Mouse (Mus musculus) T-helper 2 cell (primary cell): ENCODE data around the gene Zbtb32.

Source experiments
- in situ Hi-C: fragments of 300-600 bp; cut with MboI, MseI; formaldehyde crosslinking; loops from one replicate; pipeline ENCODE4 v1.15.1; 2025; ENCODE audit warnings: high pct_unique_total_duplicates

Zbtb32 gene

DNA sequence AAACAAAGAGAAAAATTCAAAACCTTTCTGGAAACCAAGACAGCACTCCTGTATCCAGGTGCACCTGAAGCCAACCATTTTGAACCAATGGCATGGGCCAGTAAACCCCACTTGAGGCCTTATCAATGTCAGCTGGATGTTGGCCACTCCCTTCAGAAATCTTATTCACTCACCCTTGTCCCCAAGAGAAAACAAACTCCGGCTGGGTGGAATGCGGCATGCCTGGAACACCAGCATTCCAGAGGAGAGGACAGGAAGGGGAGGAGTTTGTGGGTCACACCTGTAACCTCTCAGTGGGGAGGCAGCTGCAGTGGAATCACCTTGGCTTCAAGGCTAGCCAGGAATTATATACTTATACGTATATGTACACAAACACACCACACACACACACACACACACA lies 3.9 kb upstream of the Zbtb32 start:
- in situ Hi-C loops: no loop called here

DNA sequence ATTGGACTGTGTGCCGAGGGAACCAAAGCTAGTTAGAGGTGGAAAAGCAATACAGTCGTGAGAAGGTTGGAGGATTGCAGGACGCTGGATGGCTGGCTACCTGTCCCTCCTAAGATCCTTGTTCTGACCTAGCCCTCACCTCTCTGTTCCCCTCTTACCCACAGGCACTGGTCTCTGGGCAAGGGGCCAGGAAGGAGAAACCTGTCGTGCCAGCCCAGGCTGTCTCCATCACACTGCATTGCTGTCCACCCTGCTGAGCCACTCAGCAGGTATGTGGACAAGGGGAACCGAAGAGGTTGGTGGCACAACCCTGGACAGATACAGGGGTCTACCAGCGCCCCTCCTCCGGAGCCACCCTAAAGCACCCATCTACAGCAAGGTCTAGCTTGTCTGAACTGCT lies 1.9 kb upstream of the Zbtb32 start:
- in situ Hi-C loops: no loop called here

DNA sequence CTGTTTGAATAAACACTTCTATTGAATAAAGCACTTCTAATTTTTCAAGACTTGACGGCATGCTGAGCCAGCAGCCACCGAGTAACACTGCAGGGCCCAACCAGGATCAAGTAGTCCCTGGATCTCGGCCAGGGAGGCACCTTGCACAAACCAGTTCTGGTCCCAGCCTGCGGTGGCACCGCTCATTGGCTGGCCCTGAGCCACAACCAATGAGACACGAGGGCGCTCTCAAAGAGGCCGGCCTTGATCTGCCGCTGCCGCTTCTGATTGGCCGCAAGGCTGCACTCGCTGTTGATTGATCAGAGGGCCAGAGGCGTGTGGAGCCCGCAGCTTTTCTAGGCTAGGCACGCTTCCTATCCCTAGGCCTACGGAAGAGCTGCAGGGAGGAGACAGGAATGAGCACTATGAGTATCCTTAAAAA lies 1.2 kb upstream of the Zbtb32 start:
- in situ Hi-C loops: no loop called here

DNA sequence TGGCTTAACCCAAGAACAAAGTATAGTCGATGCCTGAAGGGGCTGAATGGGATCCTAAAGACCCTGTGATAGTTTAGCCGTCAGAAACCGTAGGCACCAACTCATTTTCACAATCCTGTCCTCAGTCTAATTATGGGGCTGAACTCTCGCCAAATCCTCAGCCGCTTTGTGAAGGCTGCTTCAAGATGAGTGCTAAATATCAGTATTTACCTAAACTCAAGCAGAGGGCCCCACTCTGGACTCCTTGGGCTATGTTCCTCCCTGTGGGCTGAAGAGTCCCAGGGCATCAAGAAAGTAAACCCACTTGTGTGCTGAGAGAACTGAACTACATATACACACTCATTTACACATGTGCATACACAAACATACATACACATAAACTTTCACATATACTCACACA lies 1.9 kb downstream of the Zbtb32 start:
- in situ Hi-C loops: no loop called here

DNA sequence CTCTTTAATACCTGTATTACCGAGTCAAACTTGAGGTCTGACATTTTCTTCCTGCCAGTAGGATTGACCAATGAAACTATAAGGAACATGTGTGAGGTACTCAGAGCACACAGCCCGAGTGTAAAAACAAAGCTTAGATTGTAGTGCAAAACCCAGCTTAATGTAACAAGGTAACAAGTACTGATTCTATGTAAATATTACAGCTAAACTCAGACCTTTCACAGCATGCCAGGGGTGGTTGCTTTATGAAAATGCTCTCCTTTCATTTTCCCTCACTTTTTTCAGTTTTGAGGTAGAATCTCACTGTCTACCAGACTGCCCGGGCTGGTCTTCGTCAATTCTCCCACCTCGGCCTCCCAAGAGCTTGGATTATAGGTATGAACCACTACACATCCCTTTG lies 2.6 kb downstream of the Zbtb32 start:
- in situ Hi-C loops: no loop called here

DNA sequence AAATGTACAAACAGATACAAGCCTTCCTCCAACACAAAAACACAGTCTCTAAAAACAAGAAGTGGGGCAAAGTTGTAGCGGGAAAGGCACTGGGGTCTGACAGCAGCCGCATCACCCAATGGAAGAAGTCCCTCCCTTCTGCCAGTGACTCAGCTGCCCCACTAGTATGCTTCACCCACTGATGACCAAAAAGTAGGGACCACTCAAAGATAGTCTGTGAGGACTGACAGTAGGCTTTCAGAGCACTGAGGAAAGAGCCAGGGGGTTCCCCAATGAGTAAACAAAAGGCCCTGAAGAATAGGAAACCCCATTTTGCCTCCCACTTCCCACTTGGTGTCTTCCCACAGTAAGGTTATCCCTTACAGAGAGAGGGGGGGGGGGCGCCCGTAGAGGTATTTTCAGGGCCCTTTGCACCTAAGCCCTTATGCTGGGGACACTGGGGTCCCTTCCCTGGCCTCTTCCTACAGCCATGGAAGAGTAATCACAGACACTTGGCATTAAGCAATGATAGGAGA lies 4.1 kb downstream of the Zbtb32 start:
- in situ Hi-C loops: no loop called here

DNA sequence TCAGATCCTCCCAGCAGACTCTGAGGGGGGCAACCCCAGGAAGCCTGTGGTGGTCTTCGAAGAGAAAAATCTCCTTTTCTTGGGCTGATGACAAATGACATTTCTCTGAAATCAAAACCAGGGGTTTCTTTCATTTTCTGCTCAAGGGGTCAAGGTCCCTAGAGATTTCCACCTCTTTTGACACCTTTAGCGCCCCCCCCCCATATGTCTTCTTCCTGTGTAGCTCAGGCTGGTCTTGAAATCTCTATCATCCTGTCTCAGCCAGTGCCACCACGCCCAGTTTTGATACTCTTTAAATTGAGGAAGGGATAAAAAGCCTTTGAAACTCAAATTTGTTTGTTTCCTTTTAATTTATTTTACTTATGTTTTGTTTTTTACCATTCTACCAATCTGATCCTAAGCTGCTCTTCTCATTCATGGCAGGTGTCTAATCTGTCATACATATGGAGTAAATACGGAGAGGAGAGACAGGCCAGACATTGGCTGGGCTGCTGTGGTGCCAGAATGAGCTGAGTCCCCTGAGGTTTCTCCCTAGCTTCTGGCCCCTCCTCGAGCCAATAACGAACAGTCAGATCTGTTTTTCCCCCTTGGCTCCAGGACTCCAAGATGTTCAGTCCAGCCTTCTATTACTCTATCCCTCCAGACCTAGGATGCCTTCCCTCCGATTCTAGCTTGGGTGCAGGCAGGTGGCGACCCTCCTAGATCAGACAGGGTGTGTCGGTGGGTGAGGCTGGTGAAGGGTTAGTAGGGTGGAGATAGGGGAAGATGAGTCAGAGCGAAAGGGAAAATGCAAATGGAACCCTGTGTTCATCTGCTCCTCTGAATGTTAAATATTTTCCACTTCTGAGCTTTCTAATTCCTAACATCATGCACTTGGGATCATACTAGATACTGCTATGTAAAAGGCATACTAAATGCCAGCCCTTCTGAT lies 4.9 kb downstream of the Zbtb32 start:
- in situ Hi-C loops: no loop called here

DNA sequence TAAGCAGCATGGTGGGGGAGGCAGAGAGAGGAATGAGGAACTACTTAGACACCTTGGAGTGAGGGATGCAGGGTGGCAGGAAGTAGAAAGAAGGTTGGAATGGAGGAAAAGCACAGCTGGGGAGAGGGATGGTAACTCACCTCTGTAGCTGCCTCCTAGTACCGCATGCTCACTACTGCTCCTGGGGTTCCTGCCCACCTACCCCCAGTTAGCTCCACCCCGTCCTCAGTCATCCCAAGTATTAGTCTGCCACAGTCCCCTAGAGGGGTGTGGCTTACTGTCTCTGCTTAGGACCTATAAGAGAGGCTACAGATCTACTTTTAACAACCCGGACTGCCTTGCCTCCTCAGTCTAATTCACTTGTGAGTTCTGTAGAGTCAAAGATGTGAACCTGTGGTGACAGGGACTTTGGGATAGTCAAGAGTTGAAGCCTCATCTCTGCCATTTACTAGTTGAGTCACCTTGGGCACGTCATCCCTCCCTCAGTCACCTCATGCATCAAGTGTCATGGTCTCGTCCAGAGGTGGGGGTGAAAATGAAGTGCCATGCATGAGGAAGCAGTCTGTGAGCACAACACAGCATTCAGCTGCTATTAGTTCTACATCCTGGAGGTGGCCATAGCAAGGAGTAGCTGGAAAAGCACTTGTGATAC lies 5.8 kb downstream of the Zbtb32 start:
- in situ Hi-C loops: no loop called here

DNA sequence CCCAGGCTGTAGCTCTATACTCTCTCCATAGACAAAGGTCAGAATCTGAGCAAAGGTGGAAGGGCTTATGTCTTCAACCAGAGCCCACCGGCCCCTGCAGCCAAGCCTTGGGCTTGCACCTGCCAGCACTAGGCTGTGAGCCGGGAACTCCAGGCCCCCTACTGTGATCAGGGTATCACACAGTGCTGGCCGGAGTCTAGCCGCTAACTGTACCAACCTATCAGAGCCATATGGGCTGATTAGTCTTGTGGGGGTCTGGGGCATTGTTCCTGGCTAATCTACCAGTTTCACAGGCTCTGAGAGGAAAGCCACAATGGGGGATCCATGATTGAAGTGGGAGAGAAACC lies 7.1 kb downstream of the Zbtb32 start:
- in situ Hi-C loops: no loop called here

DNA sequence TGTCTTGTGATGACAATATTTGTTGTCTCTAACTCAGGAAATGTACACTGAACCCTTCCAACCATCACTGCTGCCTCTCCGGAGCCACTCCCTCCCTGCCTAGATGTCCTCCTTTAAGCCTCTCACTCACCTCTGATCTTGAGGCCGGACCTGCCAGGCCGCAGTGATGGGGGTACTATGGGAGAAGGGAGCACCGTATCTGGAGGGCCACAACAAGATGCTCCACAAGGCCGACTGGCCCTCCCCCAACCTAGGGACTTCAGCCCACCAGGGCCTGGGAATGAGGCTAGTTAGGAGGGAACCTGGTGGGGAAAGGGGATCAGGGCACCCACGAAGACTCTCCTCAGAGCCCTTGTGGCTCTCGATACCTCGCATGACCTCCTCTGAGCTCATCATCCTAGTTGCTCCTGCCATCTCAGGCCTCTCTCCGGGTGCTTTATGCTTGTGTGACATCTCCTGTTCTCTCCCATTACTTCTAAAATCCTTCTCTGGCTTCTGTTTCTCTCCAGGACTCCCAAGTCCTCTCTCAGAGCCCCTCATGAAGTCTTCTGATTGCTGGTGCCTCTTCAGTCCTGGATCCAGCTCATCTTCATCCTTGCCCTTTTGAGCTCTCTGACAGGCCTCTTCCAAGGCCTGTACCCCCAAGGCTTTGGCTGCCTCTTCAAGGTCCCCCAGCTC lies 7.6 kb downstream of the Zbtb32 start:
- in situ Hi-C loops: no loop called here

DNA sequence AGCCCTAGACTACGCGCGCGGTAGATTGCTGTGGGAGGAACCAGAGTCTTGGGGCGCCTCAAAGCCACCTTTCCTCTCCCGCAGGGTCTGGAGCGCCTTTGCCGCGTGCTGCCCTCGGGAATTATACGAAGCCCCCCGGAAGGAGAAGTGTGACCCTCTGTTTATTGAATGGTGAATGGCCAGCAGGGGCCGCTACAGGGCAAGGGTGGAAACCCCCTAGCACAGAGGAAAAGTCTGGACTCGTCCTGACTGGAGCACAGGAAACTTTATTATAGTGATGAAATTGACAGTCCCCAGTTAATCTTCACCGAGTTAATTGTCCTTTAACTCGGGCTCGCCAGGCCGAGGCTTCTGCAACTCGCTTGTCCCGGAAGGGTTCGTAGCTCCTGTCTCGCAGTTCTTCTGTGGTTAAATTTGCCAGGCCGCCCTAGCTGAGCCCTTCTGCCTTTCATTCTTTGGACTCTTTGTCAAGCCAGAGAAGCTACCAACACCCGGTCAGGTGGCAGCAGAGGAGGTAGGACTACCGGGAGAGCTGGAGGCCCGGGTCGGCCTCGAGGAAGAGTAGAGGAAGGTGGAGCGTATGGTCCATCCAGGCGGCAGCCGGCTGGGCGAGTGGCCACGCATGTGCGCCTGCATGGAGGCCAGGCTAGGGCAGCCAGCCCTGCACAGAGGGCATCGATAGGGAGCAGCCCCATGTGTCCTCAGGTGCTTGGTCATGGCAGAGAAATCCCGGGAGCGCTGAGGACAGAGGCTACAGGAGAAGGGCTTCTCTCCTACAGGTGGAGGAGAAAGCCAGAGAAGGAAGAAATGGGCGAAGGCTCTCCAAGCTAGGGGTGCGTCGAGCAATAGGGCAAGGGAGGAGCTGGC lies 9.0 kb downstream of the Zbtb32 start:
- in situ Hi-C loops: no loop called here

DNA sequence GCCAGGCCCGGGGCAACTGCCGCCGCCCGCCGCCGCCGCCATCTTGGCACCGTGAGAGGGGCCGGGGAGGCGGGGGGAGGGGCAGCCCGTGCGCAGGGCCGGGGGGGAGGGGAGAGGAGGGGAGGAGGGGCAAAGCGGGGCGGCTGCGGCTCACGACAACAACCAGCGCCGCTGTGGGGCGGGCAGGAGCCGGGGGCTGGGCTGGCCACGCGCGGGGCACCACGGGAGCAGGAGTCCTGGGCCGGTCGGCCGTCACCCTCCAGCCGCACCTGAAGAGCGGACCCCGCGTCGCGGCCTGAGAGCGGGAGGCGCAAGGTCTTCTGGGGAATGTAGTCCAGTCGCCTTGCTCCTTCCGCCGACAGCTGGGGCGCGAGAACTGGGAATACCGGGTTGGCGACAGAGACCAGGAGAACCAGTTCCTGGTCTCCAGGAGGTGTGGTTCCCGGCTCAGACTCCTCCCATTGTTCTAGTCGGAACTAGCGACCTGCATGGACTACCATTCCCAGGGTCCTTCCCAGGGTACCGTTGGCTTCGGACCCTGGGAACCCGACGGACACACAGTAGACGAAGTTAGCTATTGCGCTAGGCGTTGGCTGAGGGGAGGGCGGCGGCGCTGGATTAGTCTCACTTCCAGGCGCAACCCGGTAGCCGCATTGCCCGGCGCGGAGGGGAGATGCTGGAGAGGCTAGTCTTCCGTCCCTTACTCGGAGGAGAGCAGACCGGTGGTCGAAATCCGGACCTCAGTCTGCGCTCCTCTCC lies 9.9 kb downstream of the Zbtb32 start, which contains the start of gene Kmt2b:
Kmt2b (minus strand) TSS at position 51 of the 759 bp plus-strand sequence.
- in situ Hi-C loops: no loop called here

DNA sequence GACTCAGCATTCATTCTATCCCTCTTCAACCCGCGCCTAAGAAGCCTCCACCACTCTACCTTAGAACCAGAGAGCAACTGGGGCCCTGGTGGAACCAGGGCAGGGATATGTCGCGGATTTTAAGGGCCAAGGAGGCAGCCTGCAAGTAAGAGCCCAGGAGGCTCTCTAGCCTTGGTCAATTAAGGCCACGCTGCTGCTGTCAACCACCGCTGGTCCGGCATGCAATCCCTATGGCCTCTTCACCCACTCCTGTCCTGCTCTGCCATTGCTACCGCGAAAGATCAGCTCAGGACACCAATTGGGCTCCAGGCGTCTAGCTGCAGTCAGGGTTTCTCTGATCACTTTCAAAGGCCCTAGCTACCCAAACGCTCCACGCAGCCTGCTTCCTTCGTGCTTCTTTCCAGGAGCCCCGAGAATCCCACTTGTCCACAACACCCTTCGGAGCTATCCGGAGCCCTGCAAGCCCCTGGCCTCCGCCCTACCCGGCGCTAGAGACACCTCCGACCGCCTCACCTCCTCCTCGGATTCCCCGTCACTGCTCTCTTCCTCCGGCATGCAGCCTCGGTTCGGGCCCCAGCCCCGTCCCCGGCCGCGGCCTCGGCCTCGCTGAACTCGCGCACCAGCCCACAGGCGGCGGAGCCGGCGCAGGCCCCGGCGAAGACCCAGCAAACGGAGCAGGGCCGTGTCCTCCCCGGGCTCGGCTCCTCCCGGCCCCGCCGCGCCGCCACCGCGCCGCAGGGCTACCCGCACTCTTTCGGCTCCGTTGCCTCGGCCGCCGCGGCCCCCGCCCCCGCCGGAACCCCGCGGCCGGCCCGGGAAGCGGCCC lies 10.7 kb downstream of the Zbtb32 start:
- in situ Hi-C loops: no loop called here

DNA sequence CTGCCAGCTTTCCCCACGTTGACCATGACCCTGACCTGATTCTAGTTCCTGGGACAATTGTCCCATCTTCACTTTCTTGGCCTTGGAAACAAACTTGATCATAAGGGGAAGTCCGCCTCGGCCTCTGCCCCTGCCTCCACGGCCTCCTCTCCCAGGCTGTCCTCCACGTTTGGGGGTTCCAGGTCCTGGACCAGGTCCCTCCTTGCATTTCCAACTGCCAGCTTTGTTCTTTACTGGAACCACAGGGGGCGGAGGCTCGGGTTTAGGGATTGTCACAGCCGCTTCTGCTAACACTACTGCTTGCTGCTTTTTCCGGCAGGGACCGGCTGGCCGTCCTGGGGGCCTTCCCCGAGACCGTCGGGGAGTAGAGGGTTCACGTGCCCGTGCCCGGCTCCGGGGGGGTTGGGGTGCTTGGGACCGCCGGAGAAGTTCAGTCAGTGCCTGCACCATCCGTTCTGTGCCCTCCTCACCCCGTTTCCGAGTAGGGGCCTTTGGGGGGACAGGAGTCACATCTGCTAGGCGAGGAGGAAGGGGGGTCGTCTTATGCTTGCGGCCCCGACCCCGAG lies 12.2 kb downstream of the Zbtb32 start:
- in situ Hi-C loops: no loop called here

DNA sequence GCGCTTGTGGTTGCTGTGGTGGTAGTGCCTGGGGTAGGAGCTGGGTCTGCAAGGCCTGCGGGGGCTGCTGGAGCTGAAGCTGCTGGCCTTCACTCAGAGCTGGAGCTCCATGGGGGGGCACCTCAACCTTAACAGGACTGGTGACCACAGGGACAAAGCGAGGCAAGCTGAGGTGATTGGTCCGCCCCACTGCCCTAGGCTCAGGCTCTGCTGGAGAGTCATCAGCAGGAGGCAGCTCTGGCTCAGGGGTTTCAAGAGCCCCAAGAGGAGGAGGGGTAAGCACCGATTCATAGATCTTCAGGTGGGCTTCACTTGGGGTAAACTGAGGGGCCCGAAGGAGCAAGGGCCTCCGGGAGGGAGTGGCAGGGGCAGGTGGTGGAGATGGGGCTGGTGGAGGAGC lies 13.5 kb downstream of the Zbtb32 start:
- in situ Hi-C loops: no loop called here

DNA sequence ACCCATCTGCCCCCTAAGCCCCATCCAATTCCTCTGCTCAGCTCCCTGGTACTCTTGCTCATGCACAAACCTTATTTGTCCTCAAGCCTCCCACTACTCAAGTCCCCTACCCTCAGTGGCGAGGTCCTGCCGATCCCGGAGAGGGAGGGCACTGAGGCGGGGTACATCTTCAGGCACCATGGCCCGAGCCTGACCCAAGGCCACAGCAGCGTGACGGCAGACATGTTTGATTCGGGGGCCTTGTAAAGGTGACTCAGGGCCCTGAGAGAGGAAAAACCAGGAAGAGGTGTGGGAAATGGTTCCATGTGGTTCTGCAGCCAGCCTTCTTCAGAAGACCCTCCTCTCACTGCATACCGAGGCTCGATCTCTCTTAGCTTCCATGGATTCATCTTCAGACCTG lies 14.4 kb downstream of the Zbtb32 start:
- in situ Hi-C loops: loop anchor here (5.0 kb wide), 1 partner anchor 33 kb away; no protein-coding TSS in a partner anchor

DNA sequence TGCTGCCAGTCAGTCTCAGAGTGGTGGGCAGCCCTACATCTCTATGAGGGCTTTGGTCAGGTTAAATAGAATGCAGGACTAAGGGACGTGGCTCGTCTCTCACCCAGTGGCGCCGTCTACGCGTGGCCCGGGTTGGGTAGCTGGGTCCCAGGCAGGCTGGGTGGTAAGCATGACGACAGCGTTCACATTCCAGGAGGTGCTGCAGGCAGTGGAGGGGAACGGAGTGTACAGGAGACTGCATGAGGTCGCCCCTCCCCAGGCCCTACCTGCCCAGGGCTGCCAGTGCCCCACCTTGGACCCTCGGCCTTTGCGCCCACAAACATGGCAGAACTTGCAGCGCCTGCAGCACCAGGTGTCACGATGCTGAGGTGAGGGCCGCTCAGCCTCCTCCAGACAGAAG lies 17.2 kb downstream of the Zbtb32 start:
- in situ Hi-C loops: loop anchor here (5.0 kb wide), 1 partner anchor 36 kb away; no protein-coding TSS in a partner anchor

DNA sequence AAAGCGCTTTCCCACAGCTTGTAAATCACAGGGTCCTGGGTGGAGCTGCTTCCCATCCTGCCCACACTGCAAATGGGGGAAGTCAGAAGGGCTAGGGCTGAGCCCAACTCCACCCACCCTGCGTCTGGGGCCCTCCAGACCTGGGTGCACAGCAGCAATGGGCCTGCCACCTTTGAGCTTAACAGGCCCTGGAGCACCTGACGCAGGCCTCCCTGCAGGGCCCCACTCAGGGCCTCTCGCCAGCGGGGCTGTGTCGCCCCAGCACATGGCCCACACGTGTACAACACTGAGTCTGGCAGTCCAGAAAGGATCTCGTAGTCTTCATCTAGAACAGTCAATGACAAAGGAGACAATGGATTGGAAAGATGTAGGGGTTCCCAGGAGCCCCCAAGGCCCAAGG lies 18.8 kb downstream of the Zbtb32 start:
- in situ Hi-C loops: loop anchor here (5.0 to 10.0 kb wide), 2 partner anchors 37 to 1415 kb away; no protein-coding TSS in a partner anchor

DNA sequence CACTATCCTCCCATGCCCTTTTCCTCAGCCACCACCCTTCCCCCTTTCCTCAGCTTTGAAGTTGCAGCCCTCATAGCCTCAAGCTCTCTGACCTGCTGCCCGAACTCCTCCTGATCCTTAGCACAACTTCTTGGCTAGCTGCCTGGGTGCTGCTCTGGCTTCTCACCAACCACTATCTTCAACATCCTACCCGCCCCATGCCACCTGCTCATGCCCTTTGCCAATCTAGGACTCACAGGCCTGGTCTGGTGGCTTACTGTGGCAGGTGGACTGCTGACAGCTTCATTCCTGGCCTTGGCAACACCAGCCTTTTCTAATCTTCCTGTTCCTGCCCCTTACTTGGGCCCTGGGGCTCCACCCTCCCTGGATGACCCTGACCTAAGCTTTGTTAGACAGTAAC lies 25.7 kb downstream of the Zbtb32 start:
- in situ Hi-C loops: loop anchor here (10.0 kb wide), 1 partner anchor 1408 kb away; no protein-coding TSS in a partner anchor
